Mouse (Mus musculus): ENCODE measurements around the gene Aarsd1. TPM values are rescaled to one million over a fixed set of nuclear protein-coding genes. Genes with fewer than 3 reads are reported as not detected.
A peak's percentile ranks its signal among the peaks of the same experiment; 100 is the strongest.
"Not testable (repeated sequence)": the region's sequence is repeated elsewhere in the genome, so short reads cannot be mapped to it uniquely, and the experiment has no call there.

Gene Aarsd1
- polyA plus RNA-seq (2014; fragmentation: Nextera tagmentation; extraction: Ambion mirVana) = 90.9 and 97.5 TPM in 2 replicates

- H3K27ac ChIP-seq (ENCODE audit: low read depth, low read length) = peak within 1 kb of the TSS; percentile 55
- peak within 1 kb of the TSS; percentile 90 for H3K9ac ChIP-seq (ENCODE audit: low read depth, low read length)
- no peaks in the 10 kb centered on the region for H3K4me1 ChIP-seq (replicated peaks; ENCODE audit: control insufficient read depth, insufficient read depth, low read length)
- H3K4me2 ChIP-seq (replicated peaks; ENCODE audit: low read depth, low read length) = peak within 1 kb of the TSS; percentile 77
- peak; percentile 93 for DNase-seq (ENCODE audit: low spot score)
- no peaks in the 10 kb centered on the region for H3K36me3 ChIP-seq (ENCODE audit: control insufficient read depth, insufficient read depth, low read length)
- peak within 1 kb of the TSS; percentile 86 for H3K4me3 ChIP-seq (ENCODE audit: low read depth, low read length)
- no peaks in the 10 kb centered on the region for H3K27me3 ChIP-seq (ENCODE audit: control insufficient read depth, insufficient read depth, low read length)
- peak; percentile 68 for ATAC-seq (ENCODE audit: low FRiP score)
- H3K9me3 ChIP-seq (ENCODE audit: control insufficient read depth, low read length) = no peaks in the 10 kb centered on the region
- 0% methylated on average over 45 of the region's 45 CpGs for WGBS
These were observed at the start of gene Aarsd1 for GRCm38 (mm10) chr11:101417101-101417855. TSS of gene Aarsd1 (minus strand) at chr11:101417615.

- Histone ChIP-seq H3K4me1 (replicated peaks; ENCODE audit: control insufficient read depth, insufficient read depth, low read length) (peaks cover 25% of the 10 kb centered on the region), H3K4me2 (replicated peaks; ENCODE audit: low read depth, low read length) (peak overlapping the region; percentile 88), H3K4me3 (ENCODE audit: low read depth, low read length) (peak overlapping the region; percentile 93)
- not testable (repeated sequence) for H3K27me3 ChIP-seq (ENCODE audit: control insufficient read depth, insufficient read depth, low read length); ATAC-seq (ENCODE audit: low FRiP score); H3K36me3 ChIP-seq (ENCODE audit: control insufficient read depth, insufficient read depth, low read length); DNase-seq (ENCODE audit: low spot score); H3K9ac ChIP-seq (ENCODE audit: low read depth, low read length); H3K27ac ChIP-seq (ENCODE audit: low read depth, low read length); H3K9me3 ChIP-seq (ENCODE audit: control insufficient read depth, low read length)
- WGBS = 58% methylated on average over 5 of the region's 5 CpGs
These were observed 49.1 kb upstream of the Aarsd1 start for GRCm38 (mm10) chr11:101466552-101466950.

GRCm38 (mm10) chr11:101465869-101466551 is 48.6 kb upstream of the Aarsd1 start, which contains the start of gene Vat1:
TSS of gene Vat1 (minus strand) at chr11:101466230.
- peak; percentile 59 for ATAC-seq (ENCODE audit: low FRiP score)
- H3K4me1 ChIP-seq (replicated peaks; ENCODE audit: control insufficient read depth, insufficient read depth, low read length) = peaks cover 24% of the 10 kb centered on the region
- under 1% methylated on average over 59 of the region's 60 CpGs for WGBS
- H3K4me2 ChIP-seq (replicated peaks; ENCODE audit: low read depth, low read length) = peak within 1 kb of the TSS; percentile 88
- H3K4me3 ChIP-seq (ENCODE audit: low read depth, low read length) = peak within 1 kb of the TSS; percentile 93
- 0 out of 2 replicates have a peak, but pooled peaks cover 2% of the 10 kb centered on the region for H3K36me3 ChIP-seq (ENCODE audit: control insufficient read depth, insufficient read depth, low read length)
- H3K27ac ChIP-seq (ENCODE audit: low read depth, low read length) = peak within 1 kb of the TSS; percentile 93
- no peak for DNase-seq (ENCODE audit: low spot score)
- H3K9me3 ChIP-seq (ENCODE audit: control insufficient read depth, low read length) = no peaks in the 10 kb centered on the region
- no peaks in the 10 kb centered on the region for H3K27me3 ChIP-seq (ENCODE audit: control insufficient read depth, insufficient read depth, low read length)
- H3K9ac ChIP-seq (ENCODE audit: low read depth, low read length) = peak within 1 kb of the TSS; percentile 83

- Histone ChIP-seq H3K27me3 (ENCODE audit: control insufficient read depth, insufficient read depth, low read length) (no peaks in the 10 kb centered on the region), H3K36me3 (ENCODE audit: control insufficient read depth, insufficient read depth, low read length) (0 out of 2 replicates have a peak, but pooled peaks cover 2% of the 10 kb centered on the region), H3K4me2 (replicated peaks; ENCODE audit: low read depth, low read length) (peak overlapping the region; percentile 88), H3K4me1 (replicated peaks; ENCODE audit: control insufficient read depth, insufficient read depth, low read length) (peaks cover 23% of the 10 kb centered on the region), H3K9me3 (ENCODE audit: control insufficient read depth, low read length) (no peaks in the 10 kb centered on the region), H3K9ac (ENCODE audit: low read depth, low read length) (peak overlapping the region; percentile 83), H3K27ac (ENCODE audit: low read depth, low read length) (peak overlapping the region; percentile 93), H3K4me3 (ENCODE audit: low read depth, low read length) (peak overlapping the region; percentile 93)
- under 1% methylated on average over 51 of the region's 51 CpGs for WGBS
- ATAC-seq (ENCODE audit: low FRiP score) (peak; percentile 26), DNase-seq (ENCODE audit: low spot score) (peak; percentile 77)
These were observed 47.9 kb upstream of the Aarsd1 start for GRCm38 (mm10) chr11:101465101-101465868.

- DNase-seq (ENCODE audit: low spot score) (no peak), ATAC-seq (ENCODE audit: low FRiP score) (no peak)
- Histone ChIP-seq H3K4me3 (ENCODE audit: low read depth, low read length) (peak within 1 kb of the TSS; percentile 93), H3K27me3 (ENCODE audit: control insufficient read depth, insufficient read depth, low read length) (no peaks in the 10 kb centered on the region), H3K4me2 (replicated peaks; ENCODE audit: low read depth, low read length) (peak within 1 kb of the TSS; percentile 88), H3K36me3 (ENCODE audit: control insufficient read depth, insufficient read depth, low read length) (0 out of 2 replicates have a peak, but pooled peaks cover 2% of the 10 kb centered on the region), H3K9me3 (ENCODE audit: control insufficient read depth, low read length) (no peaks in the 10 kb centered on the region), H3K4me1 (replicated peaks; ENCODE audit: control insufficient read depth, insufficient read depth, low read length) (peaks cover 21% of the 10 kb centered on the region), H3K27ac (ENCODE audit: low read depth, low read length) (peak within 1 kb of the TSS; percentile 93), H3K9ac (ENCODE audit: low read depth, low read length) (peak within 1 kb of the TSS; percentile 83)
- 12% methylated on average over 12 of the region's 12 CpGs for WGBS
These were observed 47.0 kb upstream of the Aarsd1 start, which contains the start of gene Rnd2 for GRCm38 (mm10) chr11:101464211-101465100. TSS of gene Rnd2 (plus strand) at chr11:101464999.

GRCm38 (mm10) chr11:101462583-101463440 is 45.4 kb upstream of the Aarsd1 start:
- Histone ChIP-seq H3K27me3 (ENCODE audit: control insufficient read depth, insufficient read depth, low read length) (no peaks in the 10 kb centered on the region), H3K4me1 (replicated peaks; ENCODE audit: control insufficient read depth, insufficient read depth, low read length) (peaks cover 21% of the 10 kb centered on the region), H3K4me3 (ENCODE audit: low read depth, low read length) (peak overlapping the region; percentile 93), H3K27ac (ENCODE audit: low read depth, low read length) (peak overlapping the region; percentile 36; the same call in 1 of the 2 replicates), H3K9me3 (ENCODE audit: control insufficient read depth, low read length) (no peaks in the 10 kb centered on the region), H3K36me3 (ENCODE audit: control insufficient read depth, insufficient read depth, low read length) (peaks cover 2% of the 10 kb centered on the region; the same call in 1 of the 2 replicates), H3K4me2 (replicated peaks; ENCODE audit: low read depth, low read length) (peak overlapping the region; percentile 88), H3K9ac (ENCODE audit: low read depth, low read length) (0 out of 2 replicates have a peak overlapping the region, but pooled peaks have one; percentile 15)
- DNase-seq (ENCODE audit: low spot score) (peak; percentile 62), ATAC-seq (ENCODE audit: low FRiP score) (peak; percentile 58; the same call in 1 of the 2 replicates)
- WGBS = 35% methylated on average over 13 of the region's 13 CpGs

- Histone ChIP-seq H3K9ac (ENCODE audit: low read depth, low read length) (0 out of 2 replicates have a peak overlapping the region, but pooled peaks have one; percentile 15), H3K36me3 (ENCODE audit: control insufficient read depth, insufficient read depth, low read length) (peaks cover 4% of the 10 kb centered on the region; the same call in 1 of the 2 replicates), H3K4me1 (replicated peaks; ENCODE audit: control insufficient read depth, insufficient read depth, low read length) (peaks cover 21% of the 10 kb centered on the region), H3K4me3 (ENCODE audit: low read depth, low read length) (no peak overlapping the region), H3K4me2 (replicated peaks; ENCODE audit: low read depth, low read length) (no peak overlapping the region), H3K27me3 (ENCODE audit: control insufficient read depth, insufficient read depth, low read length) (no peaks in the 10 kb centered on the region), H3K9me3 (ENCODE audit: control insufficient read depth, low read length) (no peaks in the 10 kb centered on the region), H3K27ac (ENCODE audit: low read depth, low read length) (no peak overlapping the region)
- WGBS = 75% methylated on average over 14 of the region's 14 CpGs
- ATAC-seq (ENCODE audit: low FRiP score) (peak; percentile 15; the same call in 1 of the 2 replicates), DNase-seq (ENCODE audit: low spot score) (no peak)
These were observed 44.7 kb upstream of the Aarsd1 start for GRCm38 (mm10) chr11:101462141-101462540.
